Mouse (Mus musculus) myocyte (in vitro differentiated cells): ENCODE measurements around the gene Rubcn. TPM values are rescaled to one million over a fixed set of nuclear protein-coding genes. Genes with fewer than 3 reads are reported as not detected.

Source experiments
- H3K27me3 ChIP-seq: one replicate; pipeline ENCODE4 v1.6.1; 2011; ENCODE audit not compliant: control insufficient read depth, insufficient read depth, insufficient read length
- H3K36me3 ChIP-seq: one replicate; pipeline ENCODE4 v1.6.1; 2011; ENCODE audit not compliant: control insufficient read depth, insufficient read depth
- H3K4me2 ChIP-seq: one replicate; pipeline ENCODE4 v1.6.1; 2011; ENCODE audit warnings: low read depth, control low read depth
- H3K4me3 ChIP-seq: one replicate; pipeline ENCODE4 v1.5.1; 2011; ENCODE audit warnings: mild to moderate bottlenecking, control low read depth, moderate library complexity
- H3K79me2 ChIP-seq: one replicate; pipeline ENCODE4 v1.6.1; 2011; ENCODE audit not compliant: control insufficient read depth, insufficient read depth
- H3ac ChIP-seq: one replicate; pipeline ENCODE4 v1.6.1; 2011; ENCODE audit not compliant: control insufficient read depth, insufficient read length
- CEBPB ChIP-seq: IDR thresholded peaks from 2 replicates; pipeline ENCODE4 v1.6.1; 2011; ENCODE audit warnings: mild to moderate bottlenecking, moderate library complexity; ENCODE audit not compliant: poor library complexity, insufficient read depth, severe bottlenecking
- E2F4 ChIP-seq: IDR thresholded peaks from one replicate; pipeline ENCODE4 v1.6.1; 2011; ENCODE audit warnings: mild to moderate bottlenecking, control low read depth, moderate library complexity; ENCODE audit not compliant: insufficient read depth
- MAX ChIP-seq: IDR thresholded peaks from one replicate; pipeline ENCODE4 v1.6.1; 2011; ENCODE audit warnings: low read depth, mild to moderate bottlenecking, control low read depth
- MYOD1 ChIP-seq, 3 experiments: IDR thresholded peaks; one replicate each; pipeline ENCODE4 v1.6.1; 2011; ENCODE audit warnings: control low read depth in 2 of 3, low read depth in 2 of 3, mild to moderate bottlenecking in 2 of 3, moderate library complexity in 1 of 3; ENCODE audit not compliant: insufficient read length in 2 of 3, control insufficient read depth in 1 of 3
- MYOG ChIP-seq, 3 experiments: IDR thresholded peaks; one replicate each; pipeline ENCODE4 v1.6.1; 2011; ENCODE audit warnings: control low read depth in 2 of 3, low read depth in 2 of 3, mild to moderate bottlenecking in 2 of 3; ENCODE audit not compliant: insufficient read length in 2 of 3, control insufficient read depth in 1 of 3, insufficient read depth in 1 of 3
- POLR2A ChIP-seq: IDR thresholded peaks from one replicate; pipeline ENCODE4 v1.6.1; 2011; ENCODE audit warnings: low read depth, mild to moderate bottlenecking, control low read depth, moderate library complexity; ENCODE audit not compliant: insufficient read length
- POLR2AphosphoS2 ChIP-seq: IDR thresholded peaks from one replicate; pipeline ENCODE4 v1.6.1; 2011; ENCODE audit warnings: low read depth, control low read depth; ENCODE audit not compliant: insufficient read length
- REST ChIP-seq: IDR thresholded peaks from one replicate; pipeline ENCODE4 v1.6.1; 2011; ENCODE audit warnings: mild to moderate bottlenecking, control low read depth, moderate library complexity; ENCODE audit not compliant: insufficient read depth, insufficient read length
- SRF ChIP-seq: IDR thresholded peaks from one replicate; pipeline ENCODE4 v1.6.1; 2011; ENCODE audit warnings: low read depth; ENCODE audit not compliant: control insufficient read depth, insufficient read length
- TCF12 ChIP-seq: IDR thresholded peaks from one replicate; pipeline ENCODE4 v1.6.1; 2011; ENCODE audit warnings: mild to moderate bottlenecking, control low read depth; ENCODE audit not compliant: poor library complexity, insufficient read depth, severe bottlenecking
- TCF3 ChIP-seq: IDR thresholded peaks from one replicate; pipeline ENCODE4 v1.6.1; 2011; ENCODE audit warnings: low read depth, control low read depth; ENCODE audit not compliant: insufficient read length
- USF1 ChIP-seq: IDR thresholded peaks from one replicate; pipeline ENCODE4 v1.6.1; 2011; ENCODE audit warnings: low read depth, mild to moderate bottlenecking, control low read depth, moderate library complexity
- polyA plus RNA-seq: library from polyadenylated mRNA; unstranded; fragments of >200 nt; fragmentation: generic; extraction: Trizol; gene quantifications from one replicate; pipeline ENCODE4 v1.2.1, GENCODE M21; 2012; ENCODE audit warnings: missing spikeins

The Rubcn gene
- polyA plus RNA-seq, 1 experiment, result 34.0 TPM

DNA sequence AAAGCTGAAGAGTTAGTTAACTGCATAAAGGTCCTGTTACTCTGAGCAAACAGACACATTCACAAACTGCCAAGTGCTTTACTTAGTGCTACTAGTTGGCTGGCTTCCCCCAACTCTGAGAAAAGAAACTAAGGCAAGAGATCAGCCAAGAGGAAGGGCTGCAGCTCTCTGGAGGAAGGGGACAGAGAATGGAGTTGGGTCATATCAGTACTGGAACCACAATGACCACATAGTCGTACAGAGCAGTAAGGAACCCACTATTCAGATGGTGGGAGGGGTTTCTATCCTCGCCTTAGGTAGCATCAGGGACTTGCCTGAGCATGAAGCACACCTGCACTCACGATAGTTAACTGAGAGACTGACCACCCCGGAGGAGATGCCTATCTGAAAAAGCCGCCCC is 54.7 kb downstream of the Rubcn start:
- H3K27me3 ChIP-seq, result no peaks in the 10 kb centered on the region

DNA sequence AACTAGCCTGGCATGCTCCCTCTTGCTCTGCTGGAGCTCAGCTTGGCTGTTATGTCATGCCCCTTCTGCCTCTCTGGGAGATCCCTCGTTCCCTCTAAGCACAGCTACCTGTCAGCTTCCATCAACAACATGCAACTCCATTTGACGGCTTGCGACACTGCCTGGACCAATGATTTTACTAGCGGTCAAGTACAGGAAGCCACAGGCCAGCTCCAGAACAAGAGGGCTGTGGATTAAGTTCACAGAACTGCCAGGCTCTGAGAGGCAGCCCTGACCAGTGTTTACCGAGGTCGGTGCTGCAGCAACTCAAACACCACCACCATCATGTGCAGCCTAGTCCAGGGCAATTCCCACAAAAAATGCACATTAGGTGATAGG is 55.1 kb downstream of the Rubcn start:
- Histone ChIP-seq H3K4me3 (no peak overlapping the region), H3K79me2 (no peaks in the 10 kb centered on the region), H3K27me3 (no peaks in the 10 kb centered on the region), H3K4me2 (no peak overlapping the region), H3K36me3 (no peaks in the 10 kb centered on the region), H3ac (no peak overlapping the region)
- TF ChIP-seq MYOD1 (IDR thresholded peaks at IDR 0.05; ENCODE audit: control insufficient read depth in 1 of 3, insufficient read length in 2 of 3, low read depth in 2 of 3) (no peak), TCF12 (no peak), MAX (no peak)

More for the DNA sequence above, 54.7 kb downstream of the Rubcn start:
- Histone ChIP-seq H3K4me3 (no peak overlapping the region), H3K4me2 (no peak overlapping the region), H3K79me2 (no peaks in the 10 kb centered on the region), H3K36me3 (no peaks in the 10 kb centered on the region), H3ac (no peak overlapping the region)
- TF ChIP-seq MAX (no peak), POLR2AphosphoS2 (no peak), TCF12 (no peak), POLR2A (no peak), MYOG (IDR thresholded peaks at IDR 0.05; ENCODE audit: control insufficient read depth in 1 of 3, insufficient read depth in 1 of 3, insufficient read length in 2 of 3, low read depth in 2 of 3) (no peak), CEBPB (no peak), TCF3 (no peak), MYOD1 (IDR thresholded peaks at IDR 0.05; ENCODE audit: control insufficient read depth in 1 of 3, insufficient read length in 2 of 3, low read depth in 2 of 3) (no peak), SRF (no peak), REST (no peak), E2F4 (no peak), USF1 (no peak)

- H3K4me2 ChIP-seq, result no peak overlapping the region
- no peaks in the 10 kb centered on the region for H3K36me3 ChIP-seq
- no peak overlapping the region for H3K4me3 ChIP-seq
Observed at GRCm38 (mm10) chr16:32821772-32822449, 55.7 kb downstream of the Rubcn start.

GRCm38 (mm10) chr16:32818441-32818840 is 59.1 kb downstream of the Rubcn start:
- TF ChIP-seq POLR2A (no peak), E2F4 (no peak), CEBPB (no peak), USF1 (no peak), MYOG (IDR thresholded peaks at IDR 0.05; ENCODE audit: control insufficient read depth in 1 of 3, insufficient read depth in 1 of 3, insufficient read length in 2 of 3, low read depth in 2 of 3) (no peak), TCF3 (no peak), TCF12 (no peak), SRF (no peak), REST (no peak), MAX (no peak), MYOD1 (IDR thresholded peaks at IDR 0.05; ENCODE audit: control insufficient read depth in 1 of 3, insufficient read length in 2 of 3, low read depth in 2 of 3) (no peak), POLR2AphosphoS2 (no peak)
- Histone ChIP-seq H3K27me3 (no peaks in the 10 kb centered on the region), H3K4me2 (no peak overlapping the region), H3K79me2 (no peaks in the 10 kb centered on the region), H3K36me3 (no peaks in the 10 kb centered on the region), H3K4me3 (no peak overlapping the region), H3ac (no peak overlapping the region)

More at GRCm38 (mm10) chr16:32821772-32822449, 55.7 kb downstream of the Rubcn start:
- TF ChIP-seq MYOG (IDR thresholded peaks at IDR 0.05; ENCODE audit: control insufficient read depth in 1 of 3, insufficient read depth in 1 of 3, insufficient read length in 2 of 3, low read depth in 2 of 3) (peak in 2 of 3 experiments; percentile 28 to 54), MYOD1 (IDR thresholded peaks at IDR 0.05; ENCODE audit: control insufficient read depth in 1 of 3, insufficient read length in 2 of 3, low read depth in 2 of 3) (peak in 2 of 3 experiments; percentile 27 to 74), TCF3 (no peak)
- Histone ChIP-seq H3K27me3 (no peaks in the 10 kb centered on the region), H3ac (no peak overlapping the region), H3K79me2 (no peaks in the 10 kb centered on the region)

GRCm38 (mm10) chr16:32818036-32818435 is 59.5 kb downstream of the Rubcn start:
- Histone ChIP-seq H3ac (no peak overlapping the region), H3K4me3 (no peak overlapping the region), H3K36me3 (no peaks in the 10 kb centered on the region), H3K4me2 (no peak overlapping the region), H3K27me3 (no peaks in the 10 kb centered on the region), H3K79me2 (no peaks in the 10 kb centered on the region)
- TF ChIP-seq E2F4 (no peak), REST (no peak), TCF3 (no peak), USF1 (no peak), CEBPB (no peak), MYOG (IDR thresholded peaks at IDR 0.05; ENCODE audit: control insufficient read depth in 1 of 3, insufficient read depth in 1 of 3, insufficient read length in 2 of 3, low read depth in 2 of 3) (no peak), MAX (no peak)
